Mouse (Mus musculus): ENCODE data around the gene Spocd1. TPM values are rescaled to one million over a fixed set of nuclear protein-coding genes. Genes with fewer than 3 reads are reported as not detected.

Gene Spocd1
- polyA plus RNA-seq, 1 experiment = 0.29 TPM

- TF ChIP-seq POLR2A (IDR thresholded peaks at IDR 0.05; ENCODE audit: borderline replicate concordance, insufficient read depth, low read length) (no peak), CTCF (IDR thresholded peaks at IDR 0.05; ENCODE audit: borderline replicate concordance, insufficient read depth, low read depth, low read length) (no peak)
- WGBS = 25% methylated on average over 5 of the region's 5 CpGs
- DNase-seq = no peak
- peaks cover 30% of the 10 kb centered on the region for H3K4me1 ChIP-seq (ENCODE audit: control insufficient read depth, insufficient read depth, low read length)
- no peak overlapping the region for H3K27ac ChIP-seq (ENCODE audit: insufficient read depth, low read length)
- no peak overlapping the region for H3K4me3 ChIP-seq (replicated peaks; ENCODE audit: insufficient read depth, low read depth, low read length)
- no peaks in the 10 kb centered on the region for H3K27me3 ChIP-seq (ENCODE audit: control insufficient read depth, insufficient read depth, low read length)
Observed at GRCm38 (mm10) chr4:130001710-130002109, 72.7 kb downstream of the Spocd1 start.

GRCm38 (mm10) chr4:130002157-130002556 lies 73.1 kb downstream of the Spocd1 start:
- 56% methylated on average over 10 of the region's 10 CpGs for WGBS
- TF ChIP-seq CTCF (IDR thresholded peaks at IDR 0.05; ENCODE audit: borderline replicate concordance, insufficient read depth, low read depth, low read length) (no peak), POLR2A (IDR thresholded peaks at IDR 0.05; ENCODE audit: borderline replicate concordance, insufficient read depth, low read length) (no peak)
- no peak for DNase-seq
- no peaks in the 10 kb centered on the region for H3K27me3 ChIP-seq (ENCODE audit: control insufficient read depth, insufficient read depth, low read length)
- H3K27ac ChIP-seq (ENCODE audit: insufficient read depth, low read length) = no peak overlapping the region
- H3K4me3 ChIP-seq (replicated peaks; ENCODE audit: insufficient read depth, low read depth, low read length) = no peak overlapping the region
- peaks cover 30% of the 10 kb centered on the region for H3K4me1 ChIP-seq (ENCODE audit: control insufficient read depth, insufficient read depth, low read length)

- no peak for DNase-seq
- no peak overlapping the region for H3K27ac ChIP-seq (ENCODE audit: insufficient read depth, low read length)
- WGBS = 83% methylated on average over 9 of the region's 9 CpGs
- peaks cover 31% of the 10 kb centered on the region for H3K4me1 ChIP-seq (ENCODE audit: control insufficient read depth, insufficient read depth, low read length)
- no peak for TF ChIP-seq CTCF (IDR thresholded peaks at IDR 0.05; ENCODE audit: borderline replicate concordance, insufficient read depth, low read depth, low read length)
- no peak for TF ChIP-seq POLR2A (IDR thresholded peaks at IDR 0.05; ENCODE audit: borderline replicate concordance, insufficient read depth, low read length)
- no peak overlapping the region for H3K4me3 ChIP-seq (replicated peaks; ENCODE audit: insufficient read depth, low read depth, low read length)
- no peaks in the 10 kb centered on the region for H3K27me3 ChIP-seq (ENCODE audit: control insufficient read depth, insufficient read depth, low read length)
Observed at GRCm38 (mm10) chr4:130005593-130005992, 76.5 kb downstream of the Spocd1 start.

- no peak for DNase-seq
- H3K27ac ChIP-seq (ENCODE audit: insufficient read depth, low read length) = no peak overlapping the region
- TF ChIP-seq CTCF (IDR thresholded peaks at IDR 0.05; ENCODE audit: borderline replicate concordance, insufficient read depth, low read depth, low read length) (no peak), POLR2A (IDR thresholded peaks at IDR 0.05; ENCODE audit: borderline replicate concordance, insufficient read depth, low read length) (no peak)
- WGBS = 43% methylated on average over 25 of the region's 25 CpGs
- no peak overlapping the region for H3K4me3 ChIP-seq (replicated peaks; ENCODE audit: insufficient read depth, low read depth, low read length)
- H3K27me3 ChIP-seq (ENCODE audit: control insufficient read depth, insufficient read depth, low read length) = no peaks in the 10 kb centered on the region
- H3K4me1 ChIP-seq (ENCODE audit: control insufficient read depth, insufficient read depth, low read length) = peaks cover 27% of the 10 kb centered on the region
Observed at GRCm38 (mm10) chr4:130006533-130006932, 77.5 kb downstream of the Spocd1 start.

Other genes starting within 250 kb of the Spocd1 start
- 13.2 and 13.8 TPM in 2 replicates for gene Tmem39b, start 232.4 kb upstream of the Spocd1 start, polyA plus RNA-seq (2012; rRNA removed)
- 42.0 and 42.5 TPM in 2 replicates for gene Khdrbs1, start 186.9 kb upstream of the Spocd1 start, polyA plus RNA-seq (2012; rRNA removed)
- 62.8 and 66.3 TPM in 2 replicates for gene Ptp4a2, start 118.0 kb upstream of the Spocd1 start, polyA plus RNA-seq (2012; rRNA removed)
- 116 and 130 TPM in 2 replicates for gene Adgrb2, start 55.6 kb downstream of the Spocd1 start, polyA plus RNA-seq (2012; rRNA removed)
- 36.4 and 44.3 TPM in 2 replicates for gene Col16a1, start 118.6 kb downstream of the Spocd1 start, polyA plus RNA-seq (2012; rRNA removed)
- 89.3 and 90.2 TPM in 2 replicates for gene Pef1, start 173.3 kb downstream of the Spocd1 start, polyA plus RNA-seq (2012; rRNA removed)
- gene Hcrtr1, start 210.1 kb downstream of the Spocd1 start, polyA plus RNA-seq (2012; rRNA removed) = 4.3 and 5.2 TPM in 2 replicates
- 12.8 and 13.4 TPM in 2 replicates for gene Tinagl1, start 245.9 kb downstream of the Spocd1 start, polyA plus RNA-seq (2012; rRNA removed)

Measured in cerebellum, adult 2 months (tissue).